Mouse (Mus musculus) 416B (cell line): ENCODE data around the gene Rpl38.

Experiments used
- DNase-seq: peaks from one replicate; pipeline ENCODE4 v3.0.0; 2011; ENCODE audit warnings: low read depth

Gene Rpl38

GRCm38 (mm10) chr11:114668301-114668710 is at the start of gene Rpl38:
TSS of gene Rpl38 (plus strand) at chr11:114668524.
- DNase-seq: peak; percentile 97

GRCm38 (mm10) chr11:114618697-114619417 is 49.5 kb upstream of the Rpl38 start:
- no peak for DNase-seq

GRCm38 (mm10) chr11:114626071-114626690 is 42.1 kb upstream of the Rpl38 start:
- DNase-seq: no peak

- DNase-seq: no peak
These were observed 41.3 kb upstream of the Rpl38 start for GRCm38 (mm10) chr11:114627036-114627435.

- DNase-seq: peak; percentile 42
These were observed 40.3 kb upstream of the Rpl38 start for GRCm38 (mm10) chr11:114628032-114628431.

- DNase-seq: no peak
These were observed 38.3 kb upstream of the Rpl38 start for GRCm38 (mm10) chr11:114630044-114630443.

GRCm38 (mm10) chr11:114632266-114632665 is 36.1 kb upstream of the Rpl38 start:
- no peak for DNase-seq

GRCm38 (mm10) chr11:114636292-114636691 is 32.0 kb upstream of the Rpl38 start:
- DNase-seq: peak; percentile 85

GRCm38 (mm10) chr11:114636727-114637505 is 31.4 kb upstream of the Rpl38 start:
- no peak for DNase-seq

- DNase-seq: no peak
These were observed 29.6 kb upstream of the Rpl38 start for GRCm38 (mm10) chr11:114638647-114639290.

- no peak for DNase-seq
These were observed 28.6 kb upstream of the Rpl38 start for GRCm38 (mm10) chr11:114639681-114640103.

- no peak for DNase-seq
These were observed 27.7 kb upstream of the Rpl38 start for GRCm38 (mm10) chr11:114640658-114641057.

GRCm38 (mm10) chr11:114641136-114641535 is 27.2 kb upstream of the Rpl38 start:
- no peak for DNase-seq

- DNase-seq: no peak
These were observed 26.1 kb upstream of the Rpl38 start for GRCm38 (mm10) chr11:114642184-114642583.

- no peak for DNase-seq
These were observed 25.4 kb upstream of the Rpl38 start for GRCm38 (mm10) chr11:114642926-114643325.

GRCm38 (mm10) chr11:114644122-114644521 is 24.2 kb upstream of the Rpl38 start:
- no peak for DNase-seq

GRCm38 (mm10) chr11:114649510-114649909 is 18.8 kb upstream of the Rpl38 start:
- DNase-seq: no peak

- DNase-seq: peak; percentile 50
These were observed 15.8 kb upstream of the Rpl38 start for GRCm38 (mm10) chr11:114652531-114652930.

- no peak for DNase-seq
These were observed 14.7 kb upstream of the Rpl38 start for GRCm38 (mm10) chr11:114653664-114654063.

GRCm38 (mm10) chr11:114654552-114654951 is 13.8 kb upstream of the Rpl38 start:
- peak; percentile 85 for DNase-seq

- DNase-seq: peak; percentile 76
These were observed 12.8 kb upstream of the Rpl38 start for GRCm38 (mm10) chr11:114655350-114656008.
